Mouse (Mus musculus): ENCODE measurements around the gene Runx1. TPM values are rescaled to one million over a fixed set of nuclear protein-coding genes. Genes with fewer than 3 reads are reported as not detected.

Gene Runx1
- polyA plus RNA-seq, 1 experiment: 0.48 TPM

- TF ChIP-seq CTCF (IDR thresholded peaks at IDR 0.05; ENCODE audit: extremely low read depth, insufficient read depth, low read length) (no peak), POLR2A (IDR thresholded peaks at IDR 0.05; ENCODE audit: extremely low read depth, insufficient read depth, low read length) (no peak)
- Histone ChIP-seq H3K4me1 (ENCODE audit: control insufficient read depth, insufficient read depth, low read length) (no peaks in the 10 kb centered on the region), H3K27ac (ENCODE audit: insufficient read depth, low read length) (no peak overlapping the region), H3K4me3 (ENCODE audit: insufficient read depth, low read length) (no peak overlapping the region)
Measured at GRCm38 (mm10) chr16:92803076-92803580, 22.8 kb downstream of the Runx1 start.

- Histone ChIP-seq H3K4me1 (ENCODE audit: control insufficient read depth, insufficient read depth, low read length) (no peaks in the 10 kb centered on the region), H3K27ac (ENCODE audit: insufficient read depth, low read length) (no peak overlapping the region), H3K4me3 (ENCODE audit: insufficient read depth, low read length) (no peak overlapping the region)
- TF ChIP-seq POLR2A (IDR thresholded peaks at IDR 0.05; ENCODE audit: extremely low read depth, insufficient read depth, low read length) (no peak), CTCF (IDR thresholded peaks at IDR 0.05; ENCODE audit: extremely low read depth, insufficient read depth, low read length) (no peak)
Measured at GRCm38 (mm10) chr16:92801567-92801966, 24.4 kb downstream of the Runx1 start.

- Histone ChIP-seq H3K4me1 (ENCODE audit: control insufficient read depth, insufficient read depth, low read length) (no peaks in the 10 kb centered on the region), H3K27ac (ENCODE audit: insufficient read depth, low read length) (no peak overlapping the region), H3K4me3 (ENCODE audit: insufficient read depth, low read length) (no peak overlapping the region)
- TF ChIP-seq CTCF (IDR thresholded peaks at IDR 0.05; ENCODE audit: extremely low read depth, insufficient read depth, low read length): no peak
- no peak for TF ChIP-seq POLR2A (IDR thresholded peaks at IDR 0.05; ENCODE audit: extremely low read depth, insufficient read depth, low read length)
Measured at GRCm38 (mm10) chr16:92800845-92801244, 25.1 kb downstream of the Runx1 start.

- TF ChIP-seq CTCF (IDR thresholded peaks at IDR 0.05; ENCODE audit: extremely low read depth, insufficient read depth, low read length) (no peak), POLR2A (IDR thresholded peaks at IDR 0.05; ENCODE audit: extremely low read depth, insufficient read depth, low read length) (no peak)
- Histone ChIP-seq H3K4me1 (ENCODE audit: control insufficient read depth, insufficient read depth, low read length) (no peaks in the 10 kb centered on the region), H3K27ac (ENCODE audit: insufficient read depth, low read length) (no peak overlapping the region), H3K4me3 (ENCODE audit: insufficient read depth, low read length) (no peak overlapping the region)
Measured at GRCm38 (mm10) chr16:92799940-92800339, 26.0 kb downstream of the Runx1 start.

GRCm38 (mm10) chr16:92794197-92794596 is 31.8 kb downstream of the Runx1 start:
- no peak for TF ChIP-seq POLR2A (IDR thresholded peaks at IDR 0.05; ENCODE audit: extremely low read depth, insufficient read depth, low read length)
- no peak for TF ChIP-seq CTCF (IDR thresholded peaks at IDR 0.05; ENCODE audit: extremely low read depth, insufficient read depth, low read length)
- H3K4me1 ChIP-seq (ENCODE audit: control insufficient read depth, insufficient read depth, low read length): no peaks in the 10 kb centered on the region
- H3K4me3 ChIP-seq (ENCODE audit: insufficient read depth, low read length): no peak overlapping the region
- H3K27ac ChIP-seq (ENCODE audit: insufficient read depth, low read length): no peak overlapping the region

GRCm38 (mm10) chr16:92793741-92794140 is 32.2 kb downstream of the Runx1 start:
- Histone ChIP-seq H3K27ac (ENCODE audit: insufficient read depth, low read length) (no peak overlapping the region), H3K4me1 (ENCODE audit: control insufficient read depth, insufficient read depth, low read length) (no peaks in the 10 kb centered on the region), H3K4me3 (ENCODE audit: insufficient read depth, low read length) (no peak overlapping the region)
- no peak for TF ChIP-seq POLR2A (IDR thresholded peaks at IDR 0.05; ENCODE audit: extremely low read depth, insufficient read depth, low read length)
- no peak for TF ChIP-seq CTCF (IDR thresholded peaks at IDR 0.05; ENCODE audit: extremely low read depth, insufficient read depth, low read length)

- no peak for TF ChIP-seq POLR2A (IDR thresholded peaks at IDR 0.05; ENCODE audit: extremely low read depth, insufficient read depth, low read length)
- no peak for TF ChIP-seq CTCF (IDR thresholded peaks at IDR 0.05; ENCODE audit: extremely low read depth, insufficient read depth, low read length)
- no peaks in the 10 kb centered on the region for H3K4me1 ChIP-seq (ENCODE audit: control insufficient read depth, insufficient read depth, low read length)
- no peak overlapping the region for H3K27ac ChIP-seq (ENCODE audit: insufficient read depth, low read length)
- H3K4me3 ChIP-seq (ENCODE audit: insufficient read depth, low read length): no peak overlapping the region
Measured at GRCm38 (mm10) chr16:92792905-92793304, 33.0 kb downstream of the Runx1 start.

- Histone ChIP-seq H3K27ac (ENCODE audit: insufficient read depth, low read length) (no peak overlapping the region), H3K4me3 (ENCODE audit: insufficient read depth, low read length) (no peak overlapping the region), H3K4me1 (ENCODE audit: control insufficient read depth, insufficient read depth, low read length) (no peaks in the 10 kb centered on the region)
- TF ChIP-seq CTCF (IDR thresholded peaks at IDR 0.05; ENCODE audit: extremely low read depth, insufficient read depth, low read length): no peak
- no peak for TF ChIP-seq POLR2A (IDR thresholded peaks at IDR 0.05; ENCODE audit: extremely low read depth, insufficient read depth, low read length)
Measured at GRCm38 (mm10) chr16:92790601-92791000, 35.3 kb downstream of the Runx1 start.

GRCm38 (mm10) chr16:92789840-92790239 is 36.1 kb downstream of the Runx1 start:
- no peaks in the 10 kb centered on the region for H3K4me1 ChIP-seq (ENCODE audit: control insufficient read depth, insufficient read depth, low read length)
- no peak overlapping the region for H3K4me3 ChIP-seq (ENCODE audit: insufficient read depth, low read length)
- TF ChIP-seq POLR2A (IDR thresholded peaks at IDR 0.05; ENCODE audit: extremely low read depth, insufficient read depth, low read length) (no peak), CTCF (IDR thresholded peaks at IDR 0.05; ENCODE audit: extremely low read depth, insufficient read depth, low read length) (no peak)
- H3K27ac ChIP-seq (ENCODE audit: insufficient read depth, low read length): no peak overlapping the region

GRCm38 (mm10) chr16:92788446-92788845 is 37.5 kb downstream of the Runx1 start:
- Histone ChIP-seq H3K27ac (ENCODE audit: insufficient read depth, low read length) (no peak overlapping the region), H3K4me3 (ENCODE audit: insufficient read depth, low read length) (no peak overlapping the region), H3K4me1 (ENCODE audit: control insufficient read depth, insufficient read depth, low read length) (no peaks in the 10 kb centered on the region)
- TF ChIP-seq POLR2A (IDR thresholded peaks at IDR 0.05; ENCODE audit: extremely low read depth, insufficient read depth, low read length) (no peak), CTCF (IDR thresholded peaks at IDR 0.05; ENCODE audit: extremely low read depth, insufficient read depth, low read length) (no peak)

All from cortical plate, adult 2 months (tissue).